Mouse (Mus musculus): ENCODE data around the gene Disp2.

DNA sequence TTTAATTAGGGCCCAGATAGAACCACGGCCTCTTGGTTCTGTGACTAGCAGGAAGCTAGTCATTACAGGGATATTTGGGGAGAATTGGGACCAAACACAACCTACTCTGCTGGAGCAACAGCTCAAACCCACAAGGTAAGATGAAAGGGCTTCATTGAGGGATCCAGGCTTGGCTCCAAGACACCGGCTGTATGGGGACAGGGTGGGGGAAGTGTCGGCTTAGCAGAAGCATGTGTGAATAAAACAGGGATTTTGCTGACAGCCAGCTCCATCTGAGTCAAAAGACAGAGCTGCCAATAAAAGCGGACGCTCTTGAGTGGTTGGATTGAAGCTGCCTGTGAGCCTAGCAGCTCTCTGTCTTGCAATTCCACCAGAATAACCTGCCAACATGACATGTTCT lies 46.2 kb upstream of the Disp2 start:
- no peak for TF ChIP-seq CTCF (IDR thresholded peaks at IDR 0.05)
- TF ChIP-seq EP300 (IDR thresholded peaks at IDR 0.05): no peak

Measured in lung, postnatal 0 days (tissue).